Mouse (Mus musculus): ENCODE data around the gene Vmn1r155.
"Not testable (repeated sequence)": the region's sequence is repeated elsewhere in the genome, so short reads cannot be mapped to it uniquely, and the experiment has no call there.

Gene Vmn1r155

GRCm38 (mm10) chr7:22657718-22658117 lies at the start of gene Vmn1r155:
Vmn1r155 (plus strand) TSS chr7:22658018.
- DNase-seq (ENCODE audit: low spot score in 2 of 2), result not testable (repeated sequence)

DNA sequence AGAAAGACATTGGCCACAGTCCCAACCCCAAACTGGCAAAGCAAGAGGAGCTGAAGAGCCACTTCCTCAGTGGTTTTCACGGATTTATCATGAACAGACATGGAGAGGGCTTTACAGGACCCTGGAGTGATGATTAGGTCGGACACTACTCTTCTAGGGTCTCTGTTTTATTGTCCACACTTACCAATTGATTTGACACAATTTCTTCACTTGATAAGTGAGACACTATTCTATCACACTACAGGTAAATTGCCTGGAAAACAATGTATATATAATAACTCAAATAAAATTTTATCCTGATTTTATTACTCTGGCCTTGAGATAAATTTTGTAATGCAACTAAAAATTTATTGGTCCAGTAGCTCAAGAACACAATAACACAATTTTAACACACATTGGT lies 34.4 kb downstream of the Vmn1r155 start, which contains the start of gene Gm8693:
Gene Gm8693 (minus strand): TSS at position 101 of the 400 bp plus-strand sequence.
- not testable (repeated sequence) for DNase-seq (ENCODE audit: low spot score in 2 of 2)
